Mouse (Mus musculus) C2C12 (cell line): ENCODE results near the gene Nfix. TPM values are rescaled to one million over a fixed set of nuclear protein-coding genes. Genes with fewer than 3 reads are reported as not detected.

Source experiments
- H3K27me3 ChIP-seq: one replicate; pipeline ENCODE4 v1.6.1; 2011; ENCODE audit not compliant: control insufficient read depth, insufficient read depth, insufficient read length
- H3K36me3 ChIP-seq: one replicate; pipeline ENCODE4 v1.6.1; 2011; ENCODE audit not compliant: control insufficient read depth, insufficient read depth
- H3K4me3 ChIP-seq: one replicate; pipeline ENCODE4 v1.5.1; 2011; ENCODE audit warnings: mild to moderate bottlenecking, control low read depth; ENCODE audit not compliant: poor library complexity, insufficient read depth, severe bottlenecking
- H3K79me2 ChIP-seq: one replicate; pipeline ENCODE4 v1.6.1; 2011; ENCODE audit not compliant: control insufficient read depth, insufficient read depth
- H3K79me3 ChIP-seq: one replicate; pipeline ENCODE4 v1.6.1; 2011; ENCODE audit warnings: low read depth, control low read depth
- H3ac ChIP-seq: one replicate; pipeline ENCODE3; 2011; ENCODE audit warnings: low read depth; ENCODE audit not compliant: control insufficient read depth, insufficient read length
- CEBPB ChIP-seq: IDR thresholded peaks from one replicate; pipeline ENCODE4 v1.6.1; 2011; ENCODE audit warnings: low read depth, mild to moderate bottlenecking, control low read depth, moderate library complexity
- CTCF ChIP-seq: IDR thresholded peaks from one replicate; pipeline ENCODE4 v1.5.1; 2011; ENCODE audit not compliant: control insufficient read depth, insufficient read depth, insufficient read length
- FOSL1 ChIP-seq: IDR thresholded peaks from one replicate; pipeline ENCODE4 v1.8.0; 2011; ENCODE audit warnings: mild to moderate bottlenecking, low read length; ENCODE audit not compliant: poor library complexity, insufficient read depth, severe bottlenecking
- MAX ChIP-seq: IDR thresholded peaks from one replicate; pipeline ENCODE4 v1.6.1; 2011; ENCODE audit warnings: mild to moderate bottlenecking, control low read depth
- MYOD1 ChIP-seq: IDR thresholded peaks from one replicate; pipeline ENCODE4 v1.6.1; 2011; ENCODE audit warnings: low read depth; ENCODE audit not compliant: control insufficient read depth, insufficient read length
- MYOG ChIP-seq: IDR thresholded peaks from one replicate; pipeline ENCODE4 v1.6.1; 2011; ENCODE audit not compliant: control insufficient read depth, insufficient read length; ENCODE audit errors: extremely low read depth
- USF1 ChIP-seq: IDR thresholded peaks from one replicate; pipeline ENCODE4 v1.6.1; 2011; ENCODE audit warnings: low read depth, mild to moderate bottlenecking, control low read depth, moderate library complexity
- polyA plus RNA-seq: library from polyadenylated mRNA; unstranded; fragments of >200 nt; fragmentation: generic; extraction: Trizol; gene quantifications from one replicate; pipeline ENCODE4 v1.2.1, GENCODE M21; 2012; ENCODE audit warnings: missing spikeins

Nfix gene
- polyA plus RNA-seq, 1 experiment: 50.7 TPM

DNA sequence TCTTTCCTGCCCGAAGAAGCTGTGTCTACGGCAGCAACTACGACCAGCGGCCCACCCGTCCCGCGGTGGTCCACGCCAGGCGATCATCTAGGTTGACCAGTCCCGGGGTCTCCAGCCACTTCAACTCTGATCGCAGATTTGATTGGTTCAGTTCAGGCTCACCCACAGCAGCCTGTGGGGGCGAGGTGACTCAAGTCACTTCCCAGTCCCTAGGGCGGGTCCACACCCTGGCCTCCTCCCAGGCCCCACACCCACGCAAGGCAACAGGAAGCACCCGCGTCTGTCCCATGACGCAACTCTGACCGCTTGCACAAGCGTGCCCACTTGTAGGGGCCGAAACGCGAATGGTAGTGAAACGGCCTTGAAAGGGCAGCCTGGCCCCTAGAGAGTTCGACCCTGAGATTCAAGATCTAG lies 138.7 kb downstream of the Nfix start:
- Histone ChIP-seq H3K4me3 (peak overlapping the region; percentile 83), H3ac (peak overlapping the region; percentile 88), H3K79me3 (peaks cover 29% of the 10 kb centered on the region), H3K36me3 (no peaks in the 10 kb centered on the region), H3K27me3 (no peaks in the 10 kb centered on the region), H3K79me2 (peaks cover 53% of the 10 kb centered on the region)
- TF ChIP-seq CEBPB (peak; percentile 94), FOSL1 (no peak)

DNA sequence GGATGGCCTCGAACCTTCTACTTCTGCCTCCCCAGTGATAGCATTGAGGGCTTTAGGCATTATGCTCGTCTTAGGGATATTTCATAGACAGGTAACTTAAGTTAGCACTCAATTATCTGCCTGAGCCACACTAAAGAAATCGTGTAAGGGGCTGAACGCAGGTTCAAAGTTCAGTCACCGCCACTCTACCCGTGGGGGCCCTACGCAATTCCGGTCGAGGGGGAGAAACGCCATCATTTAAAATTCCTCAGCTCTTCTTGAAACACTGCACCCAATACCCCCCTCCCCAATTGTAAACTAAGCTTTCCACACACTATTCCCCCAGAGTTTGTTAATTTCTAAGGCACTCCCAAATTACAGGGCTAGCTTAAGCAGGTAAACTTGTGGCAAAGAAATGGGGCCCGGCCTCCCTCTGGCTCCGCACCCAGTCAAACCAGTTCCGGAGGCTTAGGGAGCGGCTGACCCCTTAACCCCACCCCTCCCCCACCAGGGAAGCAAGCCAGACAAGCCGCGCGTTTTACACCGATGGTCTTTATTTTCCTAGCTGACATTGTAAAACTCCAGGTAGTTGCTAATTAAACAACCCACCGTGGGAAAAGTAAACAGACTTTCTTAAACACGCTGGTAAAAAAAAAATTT lies 139.2 kb downstream of the Nfix start:
- TF ChIP-seq MYOD1: no peak
- TF ChIP-seq USF1: no peak
- no peak for TF ChIP-seq CEBPB
- TF ChIP-seq FOSL1: no peak
- TF ChIP-seq MYOG: no peak
- no peak for TF ChIP-seq CTCF
- no peak for TF ChIP-seq MAX
- H3K79me2 ChIP-seq: peaks cover 48% of the 10 kb centered on the region
- peaks cover 27% of the 10 kb centered on the region for H3K79me3 ChIP-seq

DNA sequence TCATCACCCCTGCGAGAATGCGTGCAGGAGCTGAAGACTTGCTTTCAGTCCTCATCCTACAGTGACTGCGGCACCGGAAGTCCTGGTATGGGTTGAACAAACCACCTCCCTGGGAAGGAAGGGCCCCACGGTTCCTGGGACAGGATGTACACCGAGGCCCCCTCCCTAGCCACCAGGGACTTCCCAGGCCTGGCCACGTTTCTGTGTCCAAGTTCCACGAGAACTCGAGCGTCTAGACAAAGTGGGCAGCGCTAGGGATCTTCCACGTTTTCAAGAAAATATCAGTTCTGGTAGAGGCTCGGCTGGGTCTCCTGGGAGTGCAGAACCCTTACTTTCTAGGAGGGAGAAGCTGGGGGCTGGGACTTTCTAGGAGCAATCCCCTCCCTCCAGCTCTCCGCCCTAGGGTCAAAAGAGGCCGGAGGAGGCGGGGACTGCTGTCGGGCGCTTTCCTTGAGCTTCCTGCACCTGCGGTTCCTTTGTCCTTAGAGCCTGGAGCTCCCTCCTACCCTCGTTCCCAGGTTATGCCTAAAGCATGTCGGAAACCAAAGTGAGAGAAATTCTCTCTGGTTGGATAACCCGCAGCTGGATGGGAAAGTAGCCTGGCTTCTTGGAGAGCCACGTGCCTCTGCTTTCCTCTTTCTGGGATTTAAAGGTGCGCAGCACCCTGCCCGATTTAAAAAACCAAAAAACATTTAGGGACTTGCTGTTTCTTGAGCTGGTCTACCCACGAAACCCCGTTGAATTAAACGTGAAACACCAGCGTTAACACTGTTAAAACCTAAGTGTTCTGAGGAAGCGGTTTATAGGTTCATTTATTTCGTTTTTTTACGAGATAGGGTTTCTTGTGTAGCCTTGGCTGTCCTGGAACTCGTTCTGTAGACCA lies 140.0 kb downstream of the Nfix start:
- no peaks in the 10 kb centered on the region for H3K36me3 ChIP-seq
- H3K79me2 ChIP-seq: peaks cover 40% of the 10 kb centered on the region
- H3K4me3 ChIP-seq: peak overlapping the region; percentile 83
- H3K79me3 ChIP-seq: peaks cover 21% of the 10 kb centered on the region
- H3ac ChIP-seq: peak overlapping the region; percentile 34
- H3K27me3 ChIP-seq: no peaks in the 10 kb centered on the region
- TF ChIP-seq MYOD1 (no peak), CTCF (no peak), MYOG (no peak), MAX (no peak), FOSL1 (no peak), USF1 (no peak), CEBPB (no peak)

More for the DNA sequence above, 139.2 kb downstream of the Nfix start:
- Histone ChIP-seq H3K4me3 (peak overlapping the region; percentile 83), H3K27me3 (no peaks in the 10 kb centered on the region), H3ac (peak overlapping the region; percentile 88), H3K36me3 (no peaks in the 10 kb centered on the region)

DNA sequence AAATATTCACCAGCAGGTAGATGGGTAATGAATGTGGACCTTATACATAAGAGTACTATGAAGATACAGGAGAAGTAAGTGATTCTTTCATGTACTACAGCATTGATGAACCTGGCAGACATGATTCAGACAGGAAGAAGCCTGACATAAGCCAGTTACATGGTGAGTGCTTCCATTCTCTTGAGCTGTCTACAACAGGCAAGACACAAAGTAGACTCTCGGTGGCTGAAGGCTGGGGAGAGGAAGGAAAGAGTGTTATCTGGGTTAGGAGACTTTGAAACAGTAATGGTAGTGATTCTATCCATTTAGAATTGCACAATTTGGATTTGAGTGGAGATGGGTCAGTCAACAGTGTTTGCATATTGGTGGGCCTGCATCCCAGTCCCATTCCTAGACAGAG lies 141.2 kb downstream of the Nfix start:
- no peak for TF ChIP-seq CEBPB
- no peak for TF ChIP-seq MYOD1
- TF ChIP-seq USF1: no peak
- TF ChIP-seq MYOG: no peak
- TF ChIP-seq MAX: no peak
- TF ChIP-seq FOSL1: no peak
- no peak for TF ChIP-seq CTCF
- peaks cover 21% of the 10 kb centered on the region for H3K79me3 ChIP-seq
- H3K4me3 ChIP-seq: no peak overlapping the region
- H3K36me3 ChIP-seq: no peaks in the 10 kb centered on the region
- no peaks in the 10 kb centered on the region for H3K27me3 ChIP-seq
- H3K79me2 ChIP-seq: peaks cover 33% of the 10 kb centered on the region
- H3ac ChIP-seq: no peak overlapping the region

DNA sequence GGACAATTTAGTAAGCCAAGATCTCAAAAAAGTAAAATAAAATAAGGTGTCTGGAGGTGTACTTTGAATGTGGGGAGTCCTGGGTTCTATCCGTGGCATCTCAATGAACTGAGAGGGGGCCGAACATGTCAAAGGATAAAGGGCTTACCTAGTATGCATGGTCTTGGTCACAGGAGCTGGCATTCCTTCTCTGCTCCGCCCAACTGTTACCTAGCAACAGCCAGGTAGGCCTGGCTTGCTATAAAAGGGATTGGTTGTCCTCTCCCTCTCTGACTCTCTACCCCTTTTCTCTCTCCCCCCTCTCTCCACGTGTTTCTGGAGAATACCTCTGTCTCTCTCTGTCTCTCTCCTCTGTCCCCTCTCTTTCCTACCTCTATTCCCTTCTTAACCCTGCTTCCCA lies 142.5 kb downstream of the Nfix start:
- TF ChIP-seq FOSL1: no peak
- no peak for TF ChIP-seq CTCF
- no peak for TF ChIP-seq USF1
- no peak for TF ChIP-seq CEBPB
- TF ChIP-seq MYOD1: no peak
- TF ChIP-seq MYOG: no peak
- TF ChIP-seq MAX: no peak
- peaks cover 20% of the 10 kb centered on the region for H3K79me3 ChIP-seq
- H3K36me3 ChIP-seq: no peaks in the 10 kb centered on the region
- peaks cover 32% of the 10 kb centered on the region for H3K79me2 ChIP-seq
- no peaks in the 10 kb centered on the region for H3K27me3 ChIP-seq
- no peak overlapping the region for H3ac ChIP-seq
- no peak overlapping the region for H3K4me3 ChIP-seq

DNA sequence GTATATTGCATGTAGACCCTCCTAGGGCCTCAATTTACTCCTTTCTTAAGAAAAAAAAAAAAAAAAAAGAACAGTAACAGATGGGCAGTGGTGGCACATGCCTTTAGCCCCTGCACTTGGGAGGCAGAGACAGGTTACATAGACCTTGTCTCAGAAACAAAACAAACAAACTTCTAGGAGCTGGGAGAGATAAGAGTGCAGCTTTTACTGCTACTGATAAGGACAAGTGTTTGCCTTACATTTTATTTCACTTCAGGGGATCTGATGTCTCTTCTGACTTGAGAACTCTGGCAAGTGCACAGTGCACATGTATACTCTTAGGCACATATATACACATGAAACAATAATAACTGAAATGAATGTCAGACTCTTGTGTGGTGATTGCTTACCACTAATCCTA lies 142.9 kb downstream of the Nfix start:
- no peak overlapping the region for H3ac ChIP-seq
- H3K27me3 ChIP-seq: no peaks in the 10 kb centered on the region
- no peaks in the 10 kb centered on the region for H3K36me3 ChIP-seq
- peaks cover 16% of the 10 kb centered on the region for H3K79me3 ChIP-seq
- no peak overlapping the region for H3K4me3 ChIP-seq
- TF ChIP-seq MYOD1 (no peak), USF1 (no peak), MYOG (no peak), MAX (no peak), FOSL1 (no peak), CEBPB (no peak), CTCF (no peak)
- H3K79me2 ChIP-seq: peaks cover 27% of the 10 kb centered on the region
